In the genomic region with DNA sequence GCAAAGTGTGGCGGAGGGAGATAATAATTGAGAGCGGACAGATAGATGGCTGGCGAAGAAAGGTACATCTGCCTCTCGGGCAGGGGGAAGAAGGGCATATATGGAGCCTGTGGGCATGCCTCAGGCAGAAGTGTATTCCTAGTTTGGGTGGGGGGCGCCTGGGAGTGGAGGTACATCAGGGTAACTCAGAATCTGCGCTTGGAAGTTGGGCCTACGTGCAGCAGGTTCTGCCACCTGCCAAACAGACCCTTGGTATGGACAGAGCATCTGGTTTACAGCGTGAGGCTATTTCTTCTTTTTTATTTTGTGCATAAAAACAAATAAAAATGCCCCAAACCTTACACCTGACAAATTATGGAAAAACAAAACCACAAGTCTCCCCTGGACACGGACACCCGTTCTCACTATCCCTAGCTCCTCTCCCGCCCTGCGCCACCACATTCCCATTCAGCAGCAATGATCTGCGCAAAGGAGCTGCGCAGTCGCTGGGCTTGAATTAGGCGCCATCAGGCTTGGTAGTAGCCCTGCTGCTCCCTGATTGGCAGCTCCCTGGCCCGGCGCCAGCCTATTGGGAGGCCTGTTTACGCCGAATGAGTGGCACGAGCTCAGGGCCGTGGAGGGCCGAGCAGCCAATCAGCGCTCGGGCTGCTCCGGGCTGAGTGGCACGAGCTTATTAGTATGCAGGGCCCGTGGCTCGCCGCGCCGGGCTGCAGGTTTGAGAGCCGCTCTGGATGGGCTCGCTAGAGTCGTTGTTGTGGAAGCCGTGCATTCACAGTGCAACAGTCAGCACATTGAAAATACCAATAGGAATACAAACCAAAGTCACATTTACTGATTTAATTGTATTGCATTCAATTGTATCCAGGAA, we compare ENCODE assay signal across 8 mouse cellular contexts. TPM values are rescaled to one million over a fixed set of nuclear protein-coding genes. Genes with fewer than 3 reads are reported as not detected.
DNase-seq lines count a peak whose midpoint lies in the region; ATAC-seq and TF ChIP-seq lines count a peak whose summit lies in the region.

A gene (plus strand): TSS at position 718 of the 868 bp plus-strand sequence.

- peak within 1 kb of the TSS; percentile 96 for H3K9ac ChIP-seq in heart, embryonic 12.5 days
- H3K9ac ChIP-seq in kidney, postnatal 0 days (ENCODE audit: low read depth, low read length), result peak within 1 kb of the TSS; percentile 99
- H3K9ac ChIP-seq in liver, embryonic 11.5 days (ENCODE audit: low read depth, low read length), result peak within 1 kb of the TSS; percentile 84
- H3K9ac ChIP-seq in stomach, embryonic 14.5 days (replicated peaks; ENCODE audit: low read depth, low read length), result peak within 1 kb of the TSS; percentile 84

- ATAC-seq in erythroid progenitor cell, adult 5-6 weeks (replicated peaks; ENCODE audit: low FRiP score, poor library complexity, severe bottlenecking), result peak; percentile 90
- ATAC-seq in heart, embryonic 12.5 days (ENCODE audit: insufficient number of reproducible peaks, low FRiP score), result peak; percentile 90
- ATAC-seq in kidney, postnatal 0 days (replicated peaks; ENCODE audit: low FRiP score, low read depth), result peak; percentile 88
- ATAC-seq in liver, embryonic 11.5 days (replicated peaks; ENCODE audit: low FRiP score), result peak; percentile 93
- peak; percentile 89 for ATAC-seq in stomach, embryonic 14.5 days (ENCODE audit: insufficient number of reproducible peaks, insufficient read depth, low FRiP score, low read depth)

- H3K36me3 ChIP-seq in C2C12 (ENCODE audit: control insufficient read depth, insufficient read depth), result peaks cover 4% of the 10 kb centered on the region
- H3K36me3 ChIP-seq in heart, embryonic 12.5 days, result no peaks in the 10 kb centered on the region
- no peaks in the 10 kb centered on the region for H3K36me3 ChIP-seq in kidney, postnatal 0 days (ENCODE audit: insufficient read depth, low read length)
- peaks cover 2% of the 10 kb centered on the region; the same call in 1 of the 2 replicates for H3K36me3 ChIP-seq in liver, embryonic 11.5 days (ENCODE audit: control insufficient read depth, insufficient read depth, low read length)
- H3K36me3 ChIP-seq in stomach, embryonic 14.5 days (ENCODE audit: control insufficient read depth, insufficient read depth, low read length), result no peaks in the 10 kb centered on the region; the same call in 1 of the 2 replicates

- no peaks in the 10 kb centered on the region for H3K27me3 ChIP-seq in C2C12 (ENCODE audit: control insufficient read depth, insufficient read depth, insufficient read length)
- no peaks in the 10 kb centered on the region for H3K27me3 ChIP-seq in heart, embryonic 12.5 days (replicated peaks)
- no peaks in the 10 kb centered on the region for H3K27me3 ChIP-seq in kidney, postnatal 0 days (ENCODE audit: insufficient read depth, low read length)
- peaks cover 33% of the 10 kb centered on the region for H3K27me3 ChIP-seq in liver, embryonic 11.5 days (replicated peaks; ENCODE audit: control insufficient read depth, insufficient read depth, low read length)
- no peaks in the 10 kb centered on the region for H3K27me3 ChIP-seq in stomach, embryonic 14.5 days (ENCODE audit: control insufficient read depth, insufficient read depth, low read length)

- H3K4me3 ChIP-seq in C2C12 (ENCODE audit: insufficient read depth, poor library complexity, severe bottlenecking), result peak within 1 kb of the TSS; percentile 71
- peak within 1 kb of the TSS; percentile 98 for H3K4me3 ChIP-seq in heart, embryonic 12.5 days
- H3K4me3 ChIP-seq in kidney, postnatal 0 days (replicated peaks; ENCODE audit: low read depth, low read length), result peak within 1 kb of the TSS; percentile 94
- H3K4me3 ChIP-seq in liver, embryonic 11.5 days (ENCODE audit: low read depth, low read length), result peak within 1 kb of the TSS; percentile 87
- peak within 1 kb of the TSS; percentile 67 for H3K4me3 ChIP-seq in stomach, embryonic 14.5 days (ENCODE audit: low read depth, low read length)

- peak within 1 kb of the TSS; percentile 92 for H3K27ac ChIP-seq in heart, embryonic 12.5 days (ENCODE audit: poor library complexity, severe bottlenecking)
- peak within 1 kb of the TSS; percentile 86 for H3K27ac ChIP-seq in kidney, postnatal 0 days
- H3K27ac ChIP-seq in liver, embryonic 11.5 days (ENCODE audit: low read depth, low read length), result peak within 1 kb of the TSS; percentile 91
- H3K27ac ChIP-seq in stomach, embryonic 14.5 days (ENCODE audit: low read length), result peak within 1 kb of the TSS; percentile 94

- peaks cover 95% of the 10 kb centered on the region for H3K79me2 ChIP-seq in C2C12 (ENCODE audit: control insufficient read depth, insufficient read depth)

- H3K4me1 ChIP-seq in heart, embryonic 12.5 days (replicated peaks), result peaks cover 30% of the 10 kb centered on the region
- H3K4me1 ChIP-seq in kidney, postnatal 0 days (replicated peaks; ENCODE audit: insufficient read depth, low read length), result peaks cover 32% of the 10 kb centered on the region
- peaks cover 51% of the 10 kb centered on the region for H3K4me1 ChIP-seq in liver, embryonic 11.5 days (replicated peaks; ENCODE audit: control insufficient read depth, insufficient read depth, low read length)
- peaks cover 28% of the 10 kb centered on the region for H3K4me1 ChIP-seq in stomach, embryonic 14.5 days (ENCODE audit: control insufficient read depth, insufficient read depth, low read length)

- no peaks in the 10 kb centered on the region for H3K9me3 ChIP-seq in heart, embryonic 12.5 days (replicated peaks)
- no peaks in the 10 kb centered on the region for H3K9me3 ChIP-seq in kidney, postnatal 0 days (replicated peaks; ENCODE audit: low read length)
- no peaks in the 10 kb centered on the region for H3K9me3 ChIP-seq in liver, embryonic 11.5 days (ENCODE audit: control insufficient read depth, low read length)
- no peaks in the 10 kb centered on the region for H3K9me3 ChIP-seq in stomach, embryonic 14.5 days (ENCODE audit: control insufficient read depth, low read depth, low read length)

- H3K79me3 ChIP-seq in C2C12 (ENCODE audit: low read depth), result peaks cover 65% of the 10 kb centered on the region

- TF ChIP-seq CTCF in C2C12 (IDR thresholded peaks at IDR 0.05; ENCODE audit: control insufficient read depth, insufficient read depth, insufficient read length), result no peak
- TF ChIP-seq CTCF in kidney, postnatal 0 days (IDR thresholded peaks at IDR 0.05; ENCODE audit: low read depth), result no peak

- DNase-seq in brain, embryonic 18.5 days (ENCODE audit: low read depth, low spot score), result peak; percentile 100
- DNase-seq in kidney, postnatal 0 days (ENCODE audit: low spot score), result peak; percentile 99
- peak; percentile 98 for DNase-seq in liver, embryonic 11.5 days (ENCODE audit: low spot score)
- DNase-seq in naive thymus-derived CD4-positive, alpha-beta T cell, adult 2 months (ENCODE audit: low read depth), result peak; percentile 90

- 2% methylated on average over 36 of the region's 36 CpGs for WGBS in heart, embryonic 12.5 days
- 2% methylated on average over 36 of the region's 36 CpGs for WGBS in kidney, postnatal 0 days
- 1% methylated on average over 36 of the region's 36 CpGs for WGBS in liver, embryonic 11.5 days
- WGBS in stomach, embryonic 14.5 days, result under 1% methylated on average over 36 of the region's 36 CpGs

- peak within 1 kb of the TSS; percentile 89 for H3ac ChIP-seq in C2C12 (ENCODE audit: control insufficient read depth, insufficient read length, low read depth)

- peak within 1 kb of the TSS; percentile 100 for H3K4me2 ChIP-seq in heart, embryonic 12.5 days
- H3K4me2 ChIP-seq in kidney, postnatal 0 days (ENCODE audit: low read length), result peak within 1 kb of the TSS; percentile 100
- H3K4me2 ChIP-seq in liver, embryonic 11.5 days, result peak within 1 kb of the TSS; percentile 99
- peak within 1 kb of the TSS; percentile 98 for H3K4me2 ChIP-seq in stomach, embryonic 14.5 days (replicated peaks; ENCODE audit: low read depth, low read length)

TF ChIP-seq in C2C12, 6 proteins besides CTCF, POLR2A, EP300 and RAD21:
- TF ChIP-seq USF1 (IDR thresholded peaks at IDR 0.05; ENCODE audit: low read depth) (peak; percentile 44), MYOG (IDR thresholded peaks at IDR 0.05; ENCODE audit: control insufficient read depth, extremely low read depth, insufficient read length) (no peak), MAX (IDR thresholded peaks at IDR 0.05) (peak; percentile 71), MYOD1 (IDR thresholded peaks at IDR 0.05; ENCODE audit: control insufficient read depth, insufficient read length, low read depth) (no peak), CEBPB (IDR thresholded peaks at IDR 0.05; ENCODE audit: low read depth) (no peak), FOSL1 (IDR thresholded peaks at IDR 0.05; ENCODE audit: insufficient read depth, low read length, poor library complexity, severe bottlenecking) (no peak)

RNA-seq across cellular contexts. Expression of the gene that starts here (rescaled TPM):
- polyA plus RNA-seq in C2C12 (2012; fragmentation: generic; extraction: Trizol), result 10.8 TPM
- total RNA-seq in erythroid progenitor cell, adult 5-6 weeks (2015; ENCODE audit: low replicate concordance), result 2.5 and 2.9 TPM in 2 replicates
- 1.4 TPM in 2 replicates for total RNA-seq in erythroid progenitor cell, adult 5-6 weeks (2017; ENCODE audit: low replicate concordance)
- polyA plus RNA-seq in heart, embryonic 12.5 days (2016; fragmentation: Nextera tagmentation; extraction: Ambion mirVana), result 6.5 and 7.6 TPM in 2 replicates
- polyA plus RNA-seq in kidney, postnatal 0 days (2015; fragmentation: Nextera tagmentation; extraction: Ambion mirVana), result 8.2 and 8.6 TPM in 2 replicates
- 6.7 and 8.8 TPM in 2 replicates for polyA plus RNA-seq in liver, embryonic 11.5 days (2014; fragmentation: Nextera tagmentation; extraction: Ambion mirVana)
- 12.2 and 13.4 TPM in 2 replicates for polyA plus RNA-seq in stomach, embryonic 14.5 days (2014; fragmentation: Nextera tagmentation; extraction: Ambion mirVana)

Comparison
In these comparisons a context has a peak if more than half of its experiments do, and no peak if none do; other contexts are left out.
1. Peak in every context shown above with its lines: DNase-seq, ATAC-seq, H3K4me3 ChIP-seq and H3K27ac ChIP-seq.